Mouse (Mus musculus) neural tube, embryonic 15.5 days (tissue): ENCODE data around the gene P3h1. TPM values are rescaled to one million over a fixed set of nuclear protein-coding genes. Genes with fewer than 3 reads are reported as not detected.

Experiments
- ATAC-seq: fragments of 200-750 bp; cut with Nextera tagmentation; 2 replicates; pipeline ENCODE4 v1.8.0; 2017; ENCODE audit warnings: mild to moderate bottlenecking, moderate TSS enrichment, moderate library complexity; ENCODE audit not compliant: low FRiP score
- H3K27ac ChIP-seq: fragments of 300-500 bp; sonication (generic); replicated peaks from 2 replicates; pipeline ENCODE4 v1.5.1; 2015; ENCODE audit warnings: mild to moderate bottlenecking, inconsistent platforms
- H3K27me3 ChIP-seq: fragments of 300-500 bp; sonication (generic); replicated peaks from 2 replicates; pipeline ENCODE4 v1.6.1; 2015; ENCODE audit warnings: inconsistent platforms
- H3K36me3 ChIP-seq: fragments of 300-500 bp; sonication (generic); 2 replicates; pipeline ENCODE4 v1.6.1; 2015; ENCODE audit warnings: inconsistent platforms
- H3K4me1 ChIP-seq: fragments of 300-500 bp; sonication (generic); 2 replicates; pipeline ENCODE4 v1.6.1; 2015; ENCODE audit warnings: inconsistent platforms
- H3K4me2 ChIP-seq: fragments of 300-500 bp; sonication (generic); 2 replicates; pipeline ENCODE4 v1.6.1; 2015; ENCODE audit warnings: inconsistent platforms, mild to moderate bottlenecking, moderate library complexity
- H3K4me3 ChIP-seq: fragments of 300-500 bp; sonication (generic); replicated peaks from 2 replicates; pipeline ENCODE4 v1.5.1; 2015; ENCODE audit warnings: mild to moderate bottlenecking, inconsistent platforms
- H3K9ac ChIP-seq: fragments of 300-500 bp; sonication (generic); replicated peaks from 2 replicates; pipeline ENCODE4 v1.6.1; 2015; ENCODE audit warnings: mild to moderate bottlenecking, inconsistent platforms
- H3K9me3 ChIP-seq: fragments of 300-500 bp; sonication (generic); replicated peaks from 2 replicates; pipeline ENCODE4 v1.6.1; 2016; ENCODE audit warnings: inconsistent platforms
- WGBS: fragments of 180-500 bp; shearing (Covaris S2); methylation state at CpG from one replicate; pipeline ENCODE4 v1.1.7; 2015; ENCODE audit warnings: mixed read lengths; 5-methylcytosine and 5-hydroxymethylcytosine counted together
- polyA plus RNA-seq: library from polyadenylated mRNA; unstranded; fragments of >200 nt; fragmentation: Nextera tagmentation; extraction: Ambion mirVana; gene quantifications from 2 replicates; pipeline ENCODE4 v1.2.1, GENCODE M21; 2015

Gene P3h1
- polyA plus RNA-seq, 1 experiment from 2014 or later = 14.1 TPM

DNA sequence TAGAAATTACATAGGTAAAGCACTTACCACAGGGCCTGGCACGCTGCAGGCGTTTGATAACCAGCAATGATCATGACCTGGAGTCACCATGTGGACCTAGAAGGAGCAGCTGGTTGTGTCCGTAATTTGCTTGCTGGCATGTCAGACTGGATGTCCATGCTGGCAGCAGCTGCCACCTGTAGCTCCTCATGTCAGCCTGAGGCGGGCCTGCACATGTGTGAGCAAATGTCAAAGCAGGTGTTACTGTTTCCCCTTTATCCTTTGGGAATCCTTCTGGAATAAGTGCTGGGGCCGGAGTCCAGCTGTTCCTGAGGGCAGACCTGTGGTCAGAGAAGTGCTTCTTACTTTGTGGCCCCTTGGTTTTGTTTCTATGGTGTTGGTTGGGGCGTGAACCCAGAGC lies 34.6 kb upstream of the P3h1 start:
- Histone ChIP-seq H3K36me3 (peaks cover 14% of the 10 kb centered on the region), H3K27me3 (no peaks in the 10 kb centered on the region), H3K4me2 (peak overlapping the region; percentile 69), H3K9ac (no peak overlapping the region), H3K27ac (no peak overlapping the region), H3K4me3 (no peak overlapping the region), H3K9me3 (no peaks in the 10 kb centered on the region), H3K4me1 (peaks cover 27% of the 10 kb centered on the region)
- no peak for ATAC-seq
- 80% methylated on average over 6 of the region's 6 CpGs for WGBS

DNA sequence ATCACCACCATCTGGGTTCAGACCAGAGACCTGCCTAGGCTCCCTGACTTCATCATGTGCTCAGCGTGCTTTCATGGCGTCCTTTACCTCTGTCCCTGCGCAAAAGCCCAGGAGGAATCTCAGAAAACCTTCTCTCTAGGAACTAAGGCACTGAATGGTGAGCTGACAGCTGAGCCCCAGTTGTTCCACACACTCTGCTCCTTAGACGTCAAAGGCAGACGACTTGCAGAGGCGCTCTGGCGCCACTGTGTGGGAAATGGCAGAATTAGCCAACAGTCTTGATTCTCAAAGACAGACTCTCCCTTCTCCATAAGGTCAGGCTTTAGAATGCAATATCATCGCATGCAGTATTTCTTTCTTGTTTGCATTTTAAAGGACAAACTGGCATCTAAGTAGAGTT lies 28.0 kb upstream of the P3h1 start:
- Histone ChIP-seq H3K36me3 (peaks cover 14% of the 10 kb centered on the region), H3K27me3 (no peaks in the 10 kb centered on the region), H3K4me3 (no peak overlapping the region), H3K4me2 (no peak overlapping the region), H3K9me3 (no peaks in the 10 kb centered on the region), H3K27ac (no peak overlapping the region), H3K9ac (peak overlapping the region; percentile 20; the same call in 1 of the 2 replicates), H3K4me1 (no peaks in the 10 kb centered on the region)
- peak; percentile 71 for ATAC-seq
- 16% methylated on average over 8 of the region's 8 CpGs for WGBS

DNA sequence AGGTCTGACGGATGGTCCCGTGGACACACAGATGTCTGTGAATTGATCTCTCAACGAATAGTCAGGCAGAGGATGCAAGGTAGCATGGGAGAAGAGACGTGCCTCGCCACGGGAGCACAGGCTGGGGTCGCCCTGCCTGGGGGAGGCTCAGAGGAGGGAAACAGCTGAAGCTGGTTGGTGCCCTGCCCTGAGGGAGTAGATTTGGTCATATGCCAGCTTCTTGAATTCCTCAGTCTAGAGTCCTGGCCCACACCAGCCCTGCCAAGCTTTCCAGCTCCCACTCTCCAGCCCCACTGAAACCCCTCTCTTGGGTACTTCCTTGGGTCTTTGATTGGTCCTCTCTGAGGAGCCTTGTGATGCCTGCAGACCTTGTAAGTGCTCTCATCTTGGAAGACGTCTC lies 16.0 kb upstream of the P3h1 start:
- Histone ChIP-seq H3K4me2 (no peak overlapping the region), H3K36me3 (no peaks in the 10 kb centered on the region), H3K27ac (no peak overlapping the region), H3K9ac (no peak overlapping the region), H3K4me3 (no peak overlapping the region), H3K27me3 (0 out of 2 replicates have a peak, but pooled peaks cover 3% of the 10 kb centered on the region), H3K4me1 (no peaks in the 10 kb centered on the region; the same call in 1 of the 2 replicates), H3K9me3 (no peaks in the 10 kb centered on the region)
- WGBS = 74% methylated on average over 8 of the region's 8 CpGs
- ATAC-seq = no peak

DNA sequence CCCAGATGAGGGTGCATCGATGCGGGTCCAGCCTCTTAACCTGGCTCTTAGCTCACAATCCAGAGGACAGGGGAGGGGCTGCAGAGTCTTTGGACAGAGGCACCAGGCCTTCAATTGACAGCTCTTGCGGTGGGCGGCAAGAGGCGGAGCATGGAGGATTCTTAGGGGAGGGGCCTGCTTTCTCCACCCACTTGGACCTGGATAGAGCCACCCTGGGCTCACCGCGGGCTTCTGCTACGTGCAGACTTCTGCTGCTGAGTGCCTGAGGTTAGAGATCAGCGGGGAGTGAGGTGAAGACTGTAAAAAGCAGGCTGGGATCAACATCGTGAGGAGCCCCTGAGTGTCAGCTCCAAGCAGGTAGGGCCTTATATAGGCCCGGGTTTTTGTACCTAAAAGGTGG lies 14.5 kb upstream of the P3h1 start, which contains the start of gene Tmem269:
Tmem269 (minus strand) TSS at position 49 of the 400 bp plus-strand sequence.
- no peak within 1 kb of the TSS for H3K4me3 ChIP-seq
- no peak within 1 kb of the TSS for H3K9ac ChIP-seq
- H3K9me3 ChIP-seq = no peaks in the 10 kb centered on the region
- H3K4me2 ChIP-seq = no peak within 1 kb of the TSS
- H3K27ac ChIP-seq = no peak within 1 kb of the TSS
- no peaks in the 10 kb centered on the region; the same call in 1 of the 2 replicates for H3K4me1 ChIP-seq
- 12% methylated on average over 11 of the region's 11 CpGs for whole genome bisulfite sequencing
- H3K36me3 ChIP-seq = no peaks in the 10 kb centered on the region
- ATAC-seq = no peak
- 0 out of 2 replicates have a peak, but pooled peaks cover 3% of the 10 kb centered on the region for H3K27me3 ChIP-seq

DNA sequence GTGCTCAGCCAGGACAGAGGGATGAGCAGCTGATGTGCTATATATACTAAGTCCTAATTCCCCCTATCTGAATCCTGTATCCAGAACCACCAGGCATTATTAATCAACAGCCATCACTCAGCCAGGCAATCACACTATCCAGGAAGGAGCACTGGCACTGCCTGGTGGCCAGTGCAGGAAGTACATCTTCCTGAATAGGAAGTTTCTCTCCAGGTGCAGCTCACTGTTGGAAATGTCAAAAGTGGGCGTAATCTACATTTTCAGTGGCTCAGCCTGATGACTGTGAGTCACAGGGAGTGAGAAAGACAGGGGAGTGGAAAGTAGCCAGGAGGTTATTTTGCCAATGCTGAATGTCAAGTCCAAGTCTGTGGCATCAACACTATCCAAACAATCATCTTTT lies 9.0 kb upstream of the P3h1 start:
- H3K9me3 ChIP-seq = no peaks in the 10 kb centered on the region
- no peaks in the 10 kb centered on the region for H3K4me1 ChIP-seq
- H3K36me3 ChIP-seq = peaks cover 38% of the 10 kb centered on the region
- H3K4me3 ChIP-seq = no peak overlapping the region
- no peak for ATAC-seq
- no peak overlapping the region for H3K27ac ChIP-seq
- H3K4me2 ChIP-seq = no peak overlapping the region
- H3K9ac ChIP-seq = no peak overlapping the region
- 88% methylated on average over 1 of the region's 1 CpGs for WGBS
- H3K27me3 ChIP-seq = 0 out of 2 replicates have a peak, but pooled peaks cover 3% of the 10 kb centered on the region

DNA sequence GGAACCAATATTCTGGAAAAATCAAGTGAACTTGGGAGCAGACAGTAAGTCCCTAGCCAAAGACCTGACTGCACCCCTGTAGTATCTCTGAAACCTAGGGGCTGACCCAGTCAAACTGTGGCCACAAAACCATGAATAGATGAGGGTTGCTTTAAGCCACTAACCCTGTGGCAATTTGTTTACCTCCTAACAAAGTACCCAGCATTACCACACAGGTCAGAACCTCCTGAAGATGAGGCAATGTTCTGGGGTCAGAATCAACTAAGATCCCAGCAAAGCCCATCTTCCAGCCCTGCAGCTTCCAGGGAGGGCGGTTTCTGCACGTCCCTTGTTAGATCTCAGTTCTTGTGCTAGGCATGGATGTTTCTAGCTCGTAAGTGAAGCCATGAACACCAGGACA lies 8.2 kb upstream of the P3h1 start:
- Histone ChIP-seq H3K4me1 (no peaks in the 10 kb centered on the region), H3K4me3 (no peak overlapping the region), H3K36me3 (peaks cover 38% of the 10 kb centered on the region), H3K9me3 (no peaks in the 10 kb centered on the region), H3K4me2 (no peak overlapping the region), H3K9ac (no peak overlapping the region), H3K27ac (no peak overlapping the region), H3K27me3 (no peaks in the 10 kb centered on the region)
- 95% methylated on average over 3 of the region's 3 CpGs for WGBS
- no peak for ATAC-seq

DNA sequence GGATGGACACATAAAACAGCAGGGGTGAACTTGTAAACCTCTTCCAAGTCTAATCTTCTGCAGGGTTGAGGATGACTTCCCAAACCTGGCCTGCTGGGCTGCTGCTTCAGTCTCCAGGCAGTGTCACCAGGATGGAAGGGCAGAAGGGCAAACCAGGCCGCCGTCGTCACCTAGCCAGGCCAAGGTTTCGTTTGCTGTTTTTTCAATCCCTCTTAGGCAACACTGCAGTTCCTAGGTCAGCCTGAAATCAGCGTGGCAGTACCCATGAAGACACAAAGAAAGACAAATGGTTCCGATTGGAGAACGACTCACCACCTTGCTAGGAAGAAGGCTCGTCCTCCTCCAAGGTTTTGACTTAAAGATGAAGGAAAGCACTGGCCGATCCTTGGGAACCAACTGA lies 7.0 kb upstream of the P3h1 start:
- H3K27ac ChIP-seq = no peak overlapping the region
- H3K27me3 ChIP-seq = no peaks in the 10 kb centered on the region
- no peaks in the 10 kb centered on the region for H3K4me1 ChIP-seq
- no peaks in the 10 kb centered on the region for H3K9me3 ChIP-seq
- ATAC-seq = no peak
- H3K36me3 ChIP-seq = peaks cover 38% of the 10 kb centered on the region
- H3K4me2 ChIP-seq = no peak overlapping the region
- WGBS = 93% methylated on average over 9 of the region's 9 CpGs
- no peak overlapping the region for H3K9ac ChIP-seq
- H3K4me3 ChIP-seq = no peak overlapping the region

DNA sequence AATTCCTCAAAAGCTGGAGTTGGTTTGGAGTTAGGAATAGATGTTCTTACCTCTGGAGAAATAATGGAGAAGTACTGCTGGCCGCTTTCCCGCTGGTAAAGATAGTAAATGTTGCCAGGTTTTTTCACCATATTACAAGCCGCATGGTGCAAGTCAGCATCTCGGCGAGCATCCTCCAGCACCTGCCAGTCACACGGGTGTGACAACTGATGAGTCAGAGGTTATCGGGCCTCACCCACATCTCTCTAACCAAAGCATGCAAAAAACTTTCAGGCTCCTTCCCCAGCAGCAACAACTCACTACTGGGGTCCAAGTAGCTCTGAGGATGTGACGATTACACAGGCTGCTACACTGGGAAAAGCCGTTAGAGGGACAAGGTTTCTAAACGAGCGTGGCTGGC lies 6.0 kb upstream of the P3h1 start:
- Histone ChIP-seq H3K9ac (no peak overlapping the region), H3K4me3 (no peak overlapping the region), H3K9me3 (no peaks in the 10 kb centered on the region), H3K27me3 (no peaks in the 10 kb centered on the region), H3K36me3 (peaks cover 38% of the 10 kb centered on the region), H3K27ac (no peak overlapping the region), H3K4me1 (peaks cover 4% of the 10 kb centered on the region; the same call in 1 of the 2 replicates), H3K4me2 (no peak overlapping the region)
- WGBS = 94% methylated on average over 11 of the region's 11 CpGs
- ATAC-seq = no peak

DNA sequence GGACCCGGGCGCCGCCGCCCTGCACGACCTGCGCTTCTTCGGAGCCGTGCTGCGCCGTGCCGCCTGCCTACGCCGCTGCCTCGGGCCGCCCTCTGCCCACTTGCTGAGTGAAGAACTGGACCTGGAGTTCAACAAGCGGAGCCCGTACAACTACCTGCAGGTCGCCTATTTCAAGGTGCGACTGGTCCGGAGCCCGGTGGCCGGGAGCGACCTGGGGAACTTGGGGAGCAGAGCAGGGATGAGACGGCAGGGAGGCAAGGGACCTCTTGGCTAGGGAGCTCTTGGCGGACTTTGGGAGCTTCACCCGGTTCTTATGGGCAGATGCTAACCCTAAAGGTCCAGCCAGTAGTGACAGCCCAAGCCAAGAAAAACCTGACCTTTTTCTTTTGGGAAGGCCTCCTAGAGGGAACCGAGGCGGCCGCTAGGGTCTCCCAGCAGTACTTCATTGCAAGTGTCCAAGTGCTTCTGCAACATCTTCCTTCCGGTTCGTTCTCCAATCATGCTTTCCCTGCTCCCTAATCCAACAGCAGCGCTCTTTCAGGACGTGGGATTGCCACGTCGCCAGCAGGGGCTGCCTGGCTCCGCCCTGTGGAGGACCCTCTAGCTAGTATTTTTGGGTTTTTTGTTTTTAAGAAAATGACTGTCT lies 664 bp downstream of the P3h1 start:
- Histone ChIP-seq H3K4me1 (peaks cover 19% of the 10 kb centered on the region), H3K9me3 (no peaks in the 10 kb centered on the region), H3K4me2 (peak overlapping the region; percentile 76), H3K27ac (peak overlapping the region; percentile 81), H3K4me3 (peak overlapping the region; percentile 87), H3K27me3 (no peaks in the 10 kb centered on the region), H3K9ac (peak overlapping the region; percentile 72), H3K36me3 (peaks cover 23% of the 10 kb centered on the region)
- ATAC-seq = peak; percentile 53
- WGBS = 1% methylated on average over 36 of the region's 36 CpGs

DNA sequence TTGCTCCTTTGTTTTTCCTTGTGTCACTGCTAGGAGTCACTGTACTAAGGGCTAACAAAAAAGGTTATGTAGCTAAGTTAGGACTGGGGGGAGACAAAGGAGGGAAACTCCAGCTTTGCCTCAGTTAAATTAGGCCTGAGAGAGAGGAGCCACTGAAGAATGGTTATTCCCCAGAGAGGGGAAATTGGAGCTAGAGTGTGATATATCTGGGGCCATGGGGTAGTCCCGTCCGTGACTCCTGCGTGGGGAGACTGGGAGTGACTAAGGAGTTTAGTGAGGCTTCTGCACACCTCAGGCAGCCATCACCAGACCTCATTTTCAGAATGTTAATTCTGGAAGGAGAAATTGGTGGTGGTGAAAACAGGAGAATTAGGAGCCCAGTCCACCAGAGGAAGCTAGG lies 1.6 kb downstream of the P3h1 start:
- Histone ChIP-seq H3K36me3 (peaks cover 24% of the 10 kb centered on the region), H3K27me3 (no peaks in the 10 kb centered on the region), H3K4me2 (peak overlapping the region; percentile 76), H3K4me1 (peaks cover 20% of the 10 kb centered on the region), H3K4me3 (peak overlapping the region; percentile 87), H3K27ac (peak overlapping the region; percentile 81; the same call in 1 of the 2 replicates), H3K9ac (peak overlapping the region; percentile 72), H3K9me3 (no peaks in the 10 kb centered on the region)
- WGBS = 87% methylated on average over 3 of the region's 3 CpGs
- no peak for ATAC-seq

DNA sequence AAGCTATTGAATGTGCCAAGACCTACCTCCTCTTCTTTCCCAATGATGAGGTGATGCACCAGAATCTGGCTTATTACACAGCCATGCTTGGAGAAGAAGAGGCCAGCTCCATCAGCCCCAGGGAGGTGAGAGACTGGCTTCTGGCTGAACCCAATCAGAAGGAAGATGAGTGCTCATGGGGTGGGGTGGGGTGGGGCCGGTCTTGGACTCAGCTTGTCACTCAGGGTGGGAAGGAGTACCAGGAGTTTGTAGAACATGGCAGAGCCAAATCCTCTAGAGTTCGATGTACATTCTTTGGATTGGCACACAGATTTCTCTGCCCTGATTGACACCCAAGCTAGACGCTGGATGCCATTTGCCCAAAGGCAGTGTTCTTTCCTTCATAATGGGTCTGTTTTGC lies 5.9 kb downstream of the P3h1 start:
- no peaks in the 10 kb centered on the region for H3K9me3 ChIP-seq
- peaks cover 16% of the 10 kb centered on the region for H3K4me1 ChIP-seq
- H3K36me3 ChIP-seq = peaks cover 50% of the 10 kb centered on the region
- H3K27ac ChIP-seq = peak overlapping the region; percentile 14; the same call in 1 of the 2 replicates
- no peak overlapping the region for H3K4me2 ChIP-seq
- ATAC-seq = no peak
- H3K4me3 ChIP-seq = no peak overlapping the region
- no peaks in the 10 kb centered on the region for H3K27me3 ChIP-seq
- 82% methylated on average over 3 of the region's 3 CpGs for WGBS
- no peak overlapping the region for H3K9ac ChIP-seq

DNA sequence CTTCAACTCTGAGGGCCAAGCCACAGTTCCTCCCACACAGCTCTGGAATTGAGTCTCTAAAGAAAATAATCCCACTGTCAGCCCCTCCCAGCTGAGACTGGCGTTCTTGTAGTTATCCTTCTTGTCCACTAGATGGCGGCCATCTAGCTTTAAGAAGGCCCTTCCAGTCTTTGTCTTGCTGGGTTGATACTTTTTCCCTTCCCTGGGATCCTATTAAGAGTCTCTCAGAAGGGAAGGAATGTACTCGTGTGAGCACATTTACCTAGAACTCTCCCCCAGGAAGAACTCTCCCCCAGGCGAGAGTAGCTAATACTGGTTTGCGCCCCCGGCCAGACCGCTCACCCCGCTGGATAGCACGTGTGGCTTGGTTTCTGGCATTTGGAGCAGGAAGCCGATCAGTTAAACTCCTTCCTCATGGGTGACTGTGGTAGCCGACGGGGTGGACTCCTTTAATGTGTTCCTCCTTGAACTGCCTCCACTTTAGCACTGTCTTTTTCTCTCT lies 6.5 kb downstream of the P3h1 start:
- Histone ChIP-seq H3K4me3 (no peak overlapping the region), H3K27ac (peak overlapping the region; percentile 67)
- WGBS = 37% methylated on average over 12 of the region's 12 CpGs

More for the DNA sequence above, 6.5 kb downstream of the P3h1 start:
- no peaks in the 10 kb centered on the region for H3K9me3 ChIP-seq
- no peaks in the 10 kb centered on the region for H3K27me3 ChIP-seq
- peaks cover 56% of the 10 kb centered on the region for H3K36me3 ChIP-seq
- peak; percentile 71; the same call in 1 of the 2 replicates for ATAC-seq
- peaks cover 11% of the 10 kb centered on the region for H3K4me1 ChIP-seq
- H3K9ac ChIP-seq = no peak overlapping the region; the same call in 1 of the 2 replicates
- peak overlapping the region; percentile 15; the same call in 1 of the 2 replicates for H3K4me2 ChIP-seq
